Mouse (Mus musculus) common myeloid progenitor, adult 5-6 weeks (primary cell): ENCODE data around the gene Ppfibp2. TPM values are rescaled to one million over a fixed set of nuclear protein-coding genes. Genes with fewer than 3 reads are reported as not detected.

Experiments used
- ATAC-seq: replicated peaks from 2 replicates; pipeline ENCODE4 v1.8.0; 2016; ENCODE audit warnings: low read depth, mild to moderate bottlenecking, moderate TSS enrichment, inconsistent platforms; ENCODE audit not compliant: poor library complexity, severe bottlenecking
- total RNA-seq: library from RNA; stranded (forward); fragments of 200-1000, 187-1606 nt; gene quantifications from 2 replicates; pipeline ENCODE4 v1.2.3, GENCODE M21; 2017

Ppfibp2 gene
- total RNA-seq, 1 experiment from 2014 or later: 7.3 TPM

- ATAC-seq: no peak
Measured at GRCm38 (mm10) chr7:107691493-107691892, 96.5 kb downstream of the Ppfibp2 start.

GRCm38 (mm10) chr7:107694254-107694947 is 99.4 kb downstream of the Ppfibp2 start:
- ATAC-seq: no peak

GRCm38 (mm10) chr7:107697066-107697465 is 102.1 kb downstream of the Ppfibp2 start:
- no peak for ATAC-seq

DNA sequence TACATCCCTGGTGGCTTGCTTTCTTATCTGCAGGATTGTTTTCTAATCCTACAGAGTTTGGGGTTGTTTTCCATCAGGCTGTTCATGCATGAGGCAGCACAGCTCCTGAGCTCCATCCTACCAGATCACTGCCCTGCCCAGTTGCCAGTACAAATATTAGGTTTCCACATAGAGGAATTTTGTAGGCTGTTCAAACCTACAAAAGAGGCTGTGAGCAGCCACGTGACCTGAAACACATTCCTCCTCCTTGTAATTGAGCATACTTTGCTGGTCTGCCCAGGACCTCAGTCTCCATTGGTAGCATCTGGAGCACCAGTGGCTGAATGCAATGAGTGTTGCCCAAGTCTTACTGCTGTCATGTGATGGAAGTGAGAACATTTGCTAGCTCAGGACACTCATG is 104.9 kb downstream of the Ppfibp2 start:
- ATAC-seq: no peak

GRCm38 (mm10) chr7:107700646-107701045 is 105.6 kb downstream of the Ppfibp2 start:
- ATAC-seq: no peak

- ATAC-seq: no peak
Measured at GRCm38 (mm10) chr7:107702461-107703380, 107.7 kb downstream of the Ppfibp2 start.

DNA sequence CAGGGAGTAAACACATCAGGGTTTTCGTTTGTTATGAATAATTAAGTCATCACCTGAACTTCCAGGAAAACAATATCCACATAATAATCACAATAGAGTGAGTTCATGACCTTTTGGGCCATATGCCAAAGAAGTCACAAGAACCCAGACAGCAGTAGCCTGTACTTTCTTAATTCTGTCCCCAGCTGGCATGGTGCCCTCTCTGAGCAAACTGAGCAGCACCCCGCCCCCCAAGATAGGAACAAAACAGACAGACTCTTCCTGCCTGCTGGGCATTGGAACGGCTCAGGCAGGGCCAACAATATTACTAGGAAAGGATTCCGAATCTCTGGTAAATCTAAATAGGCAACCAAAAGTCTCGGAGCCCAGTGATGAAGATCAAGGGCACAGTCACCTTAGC is 110.9 kb downstream of the Ppfibp2 start:
- no peak for ATAC-seq

GRCm38 (mm10) chr7:107707650-107708049 is 112.6 kb downstream of the Ppfibp2 start:
- ATAC-seq: peak; percentile 88

DNA sequence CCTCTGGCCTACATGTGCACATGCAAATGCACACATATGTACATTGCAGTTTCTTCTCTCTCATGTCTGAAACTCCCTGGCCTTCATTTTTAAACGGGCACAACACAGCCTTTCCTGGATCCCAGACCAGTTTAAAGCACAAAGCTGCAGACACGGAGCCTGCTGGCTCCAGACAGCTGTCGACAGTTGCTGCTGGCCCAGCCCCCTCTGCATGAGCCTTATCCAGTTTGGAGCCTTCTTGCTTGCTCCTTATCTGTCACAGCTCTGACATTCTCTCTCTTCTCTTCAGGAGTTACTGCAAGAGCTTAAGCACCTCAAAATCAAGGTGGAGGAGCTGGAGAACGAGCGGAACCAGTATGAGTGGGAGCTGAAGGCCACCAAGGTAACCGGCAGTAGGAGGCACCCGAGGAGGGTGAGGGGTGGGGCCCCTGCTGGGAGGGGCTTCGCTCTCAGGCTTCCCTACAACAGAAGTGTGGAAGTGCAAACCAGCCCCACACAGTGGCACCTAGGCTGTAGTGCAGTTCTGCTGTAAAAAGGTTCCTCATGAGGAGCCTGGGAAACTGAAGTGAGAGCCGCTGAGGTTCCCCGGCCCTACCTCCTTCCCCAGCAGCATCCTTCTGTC is 113.6 kb downstream of the Ppfibp2 start:
- ATAC-seq: peak; percentile 84

GRCm38 (mm10) chr7:107712743-107713142 is 117.7 kb downstream of the Ppfibp2 start:
- ATAC-seq: no peak

DNA sequence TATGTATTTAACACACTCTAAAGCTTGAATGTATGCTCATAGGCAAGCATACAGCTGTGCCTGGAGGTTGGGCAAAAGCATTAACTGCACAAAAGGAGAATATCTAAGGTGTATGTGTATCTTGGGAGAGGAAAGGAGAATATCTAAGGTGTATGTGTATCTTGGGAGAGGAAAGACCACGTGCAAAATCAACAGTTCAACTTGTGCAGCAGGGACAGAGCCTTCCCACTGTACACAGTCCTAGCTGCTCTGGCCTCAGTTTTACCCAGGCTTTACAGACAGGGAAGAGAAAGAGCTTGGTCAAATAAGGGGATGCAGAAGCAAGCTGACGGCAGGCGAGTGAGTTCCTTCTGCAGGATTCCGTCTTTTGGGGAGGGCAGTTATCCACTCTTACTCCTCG is 119.1 kb downstream of the Ppfibp2 start:
- ATAC-seq: no peak

DNA sequence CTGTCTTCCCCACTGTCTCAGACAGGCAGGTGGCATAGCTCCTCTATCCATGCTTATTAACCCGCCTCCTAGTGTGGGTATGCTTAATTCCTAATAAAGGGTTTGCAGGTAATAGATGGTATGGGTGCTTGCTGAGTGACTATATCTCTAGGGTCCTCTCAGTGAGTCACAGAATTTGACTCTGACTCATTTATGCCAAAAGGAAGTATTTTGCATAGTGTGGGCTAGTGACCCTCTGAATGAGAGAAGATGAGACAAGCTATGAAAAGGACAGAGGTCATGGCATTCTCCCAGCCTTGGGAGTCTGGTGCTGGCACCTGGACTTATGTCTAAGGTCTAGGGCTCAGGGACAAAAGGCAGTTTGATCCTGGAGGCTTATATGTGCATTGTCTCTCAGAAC is 125.8 kb downstream of the Ppfibp2 start:
- no peak for ATAC-seq

DNA sequence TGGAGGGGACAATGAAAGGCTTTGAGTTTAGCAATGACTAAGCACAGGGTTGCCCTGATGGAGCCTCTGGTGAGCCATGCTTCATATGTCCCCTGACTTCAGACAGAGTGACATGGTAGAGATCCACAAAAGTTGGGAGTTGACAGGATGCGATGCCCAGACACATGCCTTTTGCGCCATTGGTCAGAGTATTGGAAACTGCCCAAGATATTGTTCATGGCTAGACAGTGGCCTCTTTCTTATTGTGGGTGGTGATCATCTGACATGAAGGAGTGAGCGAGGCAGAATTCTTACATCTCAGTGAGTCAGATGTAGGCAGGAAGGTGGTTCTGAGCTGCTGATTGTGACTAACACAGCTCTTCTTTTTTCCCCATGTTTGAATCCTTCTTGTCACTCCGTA is 127.5 kb downstream of the Ppfibp2 start:
- no peak for ATAC-seq

- no peak for ATAC-seq
Measured at GRCm38 (mm10) chr7:107727538-107727937, 132.5 kb downstream of the Ppfibp2 start.

DNA sequence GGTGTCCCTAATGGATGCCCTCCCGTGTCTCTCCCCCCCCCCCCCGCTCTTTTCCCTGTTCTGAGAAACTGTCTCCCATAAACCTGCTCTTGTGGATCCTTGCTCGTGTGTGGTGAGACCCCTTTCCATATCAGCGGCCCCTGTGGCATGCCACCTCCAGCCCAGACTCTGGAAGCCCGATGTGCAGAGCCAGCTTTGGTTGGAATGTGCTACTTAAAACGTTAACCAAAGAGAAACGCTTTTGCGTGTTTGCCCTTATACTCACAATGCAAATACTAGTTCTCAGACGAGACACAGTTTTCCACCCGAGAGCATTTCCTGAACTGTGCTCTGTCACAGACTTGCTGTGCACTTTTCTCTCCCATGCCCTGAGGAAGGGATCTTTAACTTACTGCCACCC is 135.6 kb downstream of the Ppfibp2 start:
- ATAC-seq: no peak

GRCm38 (mm10) chr7:107733162-107733561 is 138.2 kb downstream of the Ppfibp2 start:
- peak; percentile 65; the same call in 1 of the 2 replicates for ATAC-seq

DNA sequence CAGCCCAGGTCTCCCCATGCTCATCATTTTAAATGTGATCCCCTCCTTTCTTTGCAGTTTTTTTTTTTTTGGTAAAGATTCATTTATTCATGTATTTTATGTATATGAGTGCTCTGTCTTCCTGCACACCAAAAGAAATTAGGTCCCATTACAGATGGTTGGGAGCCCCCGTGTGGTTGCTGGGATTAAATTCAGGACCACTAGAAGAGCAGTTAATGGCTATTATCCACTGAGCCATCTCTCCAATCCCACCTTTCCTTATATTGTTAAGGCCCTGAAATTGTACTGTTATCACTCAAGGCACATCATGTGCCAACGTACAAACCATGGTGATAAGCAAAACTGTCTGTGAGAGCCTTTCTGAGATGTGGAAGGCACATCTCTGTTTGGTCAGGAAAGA is 143.7 kb downstream of the Ppfibp2 start:
- peak; percentile 62; the same call in 1 of the 2 replicates for ATAC-seq

DNA sequence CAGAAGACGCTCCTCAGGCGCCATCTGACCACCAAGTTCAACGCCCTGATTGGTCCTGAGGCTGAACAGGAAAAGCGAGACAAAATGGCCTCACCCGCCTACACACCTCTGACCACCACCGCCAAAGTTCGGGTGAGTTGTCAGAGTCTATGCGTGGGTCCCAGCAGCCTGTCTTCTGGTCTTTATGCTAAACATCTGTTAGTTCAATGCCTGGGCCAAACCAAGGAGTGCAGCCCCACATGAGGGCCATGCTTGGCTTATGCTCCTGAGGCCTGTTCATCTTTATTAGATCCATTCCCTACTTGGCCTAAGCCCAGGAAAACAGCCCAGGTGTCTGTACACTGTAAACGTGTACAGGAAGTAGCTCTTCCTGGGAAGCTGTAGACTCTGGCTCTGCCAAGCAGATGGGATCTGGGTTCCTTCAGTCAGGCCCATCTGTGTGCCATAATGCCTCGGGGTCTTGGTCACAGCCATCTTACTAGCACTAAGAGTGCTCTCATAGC is 148.0 kb downstream of the Ppfibp2 start:
- no peak for ATAC-seq

DNA sequence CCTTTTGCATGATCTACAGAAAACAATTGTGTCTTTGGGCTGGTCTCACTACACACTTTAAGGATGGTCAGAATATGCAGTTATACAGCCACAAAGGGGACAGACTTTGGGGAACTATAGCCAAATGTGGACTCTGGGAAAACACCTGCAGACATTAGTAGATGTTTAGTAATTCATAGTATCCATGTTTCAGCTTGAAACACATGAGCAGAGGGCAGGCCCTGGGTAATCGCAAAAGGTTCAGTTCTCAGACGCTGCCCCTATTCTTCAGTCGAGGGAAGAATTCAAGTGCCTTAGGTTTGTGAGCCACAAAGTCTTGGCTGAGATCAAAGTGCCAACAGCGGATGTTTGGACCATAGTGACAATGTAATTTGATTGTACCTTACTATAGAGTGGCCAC is 149.4 kb downstream of the Ppfibp2 start:
- ATAC-seq: no peak

DNA sequence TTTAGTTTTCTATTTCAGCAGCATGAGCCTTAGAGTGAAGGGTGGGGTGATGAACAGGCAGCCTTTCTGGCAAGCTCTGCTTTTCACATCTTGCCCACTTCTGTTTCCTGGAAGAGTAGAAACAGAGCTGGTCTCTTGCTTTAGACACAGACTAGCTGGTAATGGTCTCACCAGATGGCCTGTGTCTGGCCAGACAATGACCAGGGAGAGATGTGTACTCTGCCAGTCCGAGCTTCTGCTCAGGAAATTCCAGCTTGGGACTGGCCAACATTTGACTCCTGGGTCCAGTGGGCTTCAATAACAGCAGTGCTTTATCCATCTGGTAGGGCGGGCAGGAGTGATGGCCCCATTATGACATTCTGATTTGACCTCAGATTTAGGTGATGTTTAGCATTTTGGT is 150.1 kb downstream of the Ppfibp2 start:
- ATAC-seq: no peak

- ATAC-seq: no peak
Measured at GRCm38 (mm10) chr7:107746036-107746435, 151.0 kb downstream of the Ppfibp2 start.
